Mouse (Mus musculus): ENCODE measurements around the gene Dennd4a. TPM values are rescaled to one million over a fixed set of nuclear protein-coding genes. Genes with fewer than 3 reads are reported as not detected.

The Dennd4a gene
- polyA plus RNA-seq, 1 experiment from 2014 or later = 19.7 TPM

DNA sequence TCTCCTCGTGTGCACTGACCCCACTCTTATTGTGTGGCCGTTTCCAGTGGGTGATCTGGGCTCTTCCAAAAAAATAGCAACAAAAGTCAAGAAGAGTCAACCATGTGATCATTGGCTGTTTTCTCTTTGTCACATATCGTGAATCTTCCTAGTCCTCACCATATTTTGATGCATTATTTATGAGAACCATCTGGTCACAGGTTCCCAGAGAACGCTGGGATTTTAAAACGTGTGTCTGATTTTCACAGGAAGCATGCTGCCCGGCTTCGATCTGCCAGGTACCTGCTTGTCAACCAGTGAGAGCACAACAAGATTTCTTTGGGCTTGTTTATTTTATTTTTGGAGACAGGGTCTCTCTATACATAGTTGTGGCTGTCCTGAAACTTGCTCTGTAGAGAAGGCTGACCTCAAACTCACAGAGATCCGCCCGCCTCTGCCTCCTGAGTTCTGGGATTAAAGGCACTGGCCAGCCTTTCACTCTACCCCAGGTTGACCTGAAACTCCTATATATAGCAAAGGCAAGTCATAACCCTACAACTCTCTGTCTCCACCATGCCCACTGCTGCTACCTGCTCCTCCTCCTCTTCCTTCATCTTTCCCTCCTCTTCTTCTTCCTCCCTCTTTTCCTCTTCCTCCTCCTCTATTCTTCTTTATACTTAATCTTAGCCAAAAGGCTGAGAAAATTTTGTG is 24.8 kb upstream of the Dennd4a start:
- ATAC-seq (ENCODE audit: low read depth) = no peak
- Histone ChIP-seq H3K9ac (replicated peaks; ENCODE audit: low read depth, low read length) (no peak overlapping the region), H3K4me1 (ENCODE audit: control insufficient read depth, insufficient read depth, low read length) (no peaks in the 10 kb centered on the region), H3K9me3 (ENCODE audit: control insufficient read depth, low read length) (no peaks in the 10 kb centered on the region), H3K36me3 (ENCODE audit: control insufficient read depth, insufficient read depth, low read length) (no peaks in the 10 kb centered on the region), H3K27ac (ENCODE audit: low read depth, low read length) (no peak overlapping the region), H3K4me2 (ENCODE audit: low read depth, low read length) (no peak overlapping the region), H3K4me3 (ENCODE audit: low read depth, low read length) (no peak overlapping the region), H3K27me3 (ENCODE audit: control insufficient read depth, insufficient read depth, low read length) (no peaks in the 10 kb centered on the region)
- 65% methylated on average over 9 of the region's 9 CpGs for WGBS

DNA sequence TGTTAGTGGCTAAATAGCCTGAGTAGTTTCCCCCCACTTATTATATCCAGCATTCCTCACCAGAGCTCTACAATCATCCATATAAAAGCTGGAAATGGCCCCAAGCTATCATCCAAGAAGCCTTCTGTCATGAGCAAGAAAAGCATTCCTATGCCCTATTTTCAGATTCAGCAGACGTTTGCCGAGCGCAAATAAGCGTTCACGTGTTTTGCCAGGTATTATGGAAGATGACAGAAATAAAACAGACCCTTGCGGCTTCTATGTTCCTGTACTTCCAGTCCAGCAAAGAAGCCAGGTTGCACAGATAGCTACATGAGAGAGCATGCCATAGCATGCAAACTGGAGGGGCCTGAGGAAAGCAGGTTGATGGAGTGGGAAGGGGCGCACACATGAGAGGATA is 23.1 kb upstream of the Dennd4a start:
- Histone ChIP-seq H3K4me2 (ENCODE audit: low read depth, low read length) (no peak overlapping the region), H3K27ac (ENCODE audit: low read depth, low read length) (no peak overlapping the region), H3K36me3 (ENCODE audit: control insufficient read depth, insufficient read depth, low read length) (no peaks in the 10 kb centered on the region), H3K4me3 (ENCODE audit: low read depth, low read length) (no peak overlapping the region), H3K4me1 (ENCODE audit: control insufficient read depth, insufficient read depth, low read length) (no peaks in the 10 kb centered on the region), H3K9ac (replicated peaks; ENCODE audit: low read depth, low read length) (no peak overlapping the region), H3K27me3 (ENCODE audit: control insufficient read depth, insufficient read depth, low read length) (no peaks in the 10 kb centered on the region), H3K9me3 (ENCODE audit: control insufficient read depth, low read length) (no peaks in the 10 kb centered on the region)
- no peak for ATAC-seq (ENCODE audit: low read depth)
- 94% methylated on average over 7 of the region's 7 CpGs for WGBS

DNA sequence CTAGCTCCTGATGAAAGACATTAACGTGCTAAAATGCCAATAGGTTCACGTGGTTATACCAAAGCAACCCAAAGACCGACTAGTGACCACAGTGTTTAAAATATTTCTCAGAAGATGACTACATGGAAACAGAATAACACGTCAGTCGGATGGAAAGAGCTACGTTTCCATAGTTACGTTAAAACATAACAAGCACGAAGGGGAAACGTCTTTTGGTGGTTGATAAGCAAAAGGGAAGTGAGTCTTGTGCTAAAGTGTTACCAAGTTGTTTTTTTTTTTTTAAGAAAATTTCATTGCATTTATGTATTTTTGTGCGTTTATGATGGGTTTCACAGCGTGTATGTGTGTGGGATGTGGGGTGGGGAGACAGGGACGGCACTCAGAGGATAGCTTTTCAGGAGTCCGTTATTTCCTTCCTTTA is 21.8 kb upstream of the Dennd4a start:
- H3K9me3 ChIP-seq (ENCODE audit: control insufficient read depth, low read length) = no peaks in the 10 kb centered on the region
- no peak overlapping the region for H3K27ac ChIP-seq (ENCODE audit: low read depth, low read length)
- no peaks in the 10 kb centered on the region for H3K27me3 ChIP-seq (ENCODE audit: control insufficient read depth, insufficient read depth, low read length)
- no peak for ATAC-seq (ENCODE audit: low read depth)
- no peak overlapping the region for H3K9ac ChIP-seq (replicated peaks; ENCODE audit: low read depth, low read length)
- WGBS = 81% methylated on average over 13 of the region's 13 CpGs
- no peaks in the 10 kb centered on the region for H3K36me3 ChIP-seq (ENCODE audit: control insufficient read depth, insufficient read depth, low read length)
- no peak overlapping the region for H3K4me3 ChIP-seq (ENCODE audit: low read depth, low read length)
- no peak overlapping the region for H3K4me2 ChIP-seq (ENCODE audit: low read depth, low read length)
- H3K4me1 ChIP-seq (ENCODE audit: control insufficient read depth, insufficient read depth, low read length) = no peaks in the 10 kb centered on the region

DNA sequence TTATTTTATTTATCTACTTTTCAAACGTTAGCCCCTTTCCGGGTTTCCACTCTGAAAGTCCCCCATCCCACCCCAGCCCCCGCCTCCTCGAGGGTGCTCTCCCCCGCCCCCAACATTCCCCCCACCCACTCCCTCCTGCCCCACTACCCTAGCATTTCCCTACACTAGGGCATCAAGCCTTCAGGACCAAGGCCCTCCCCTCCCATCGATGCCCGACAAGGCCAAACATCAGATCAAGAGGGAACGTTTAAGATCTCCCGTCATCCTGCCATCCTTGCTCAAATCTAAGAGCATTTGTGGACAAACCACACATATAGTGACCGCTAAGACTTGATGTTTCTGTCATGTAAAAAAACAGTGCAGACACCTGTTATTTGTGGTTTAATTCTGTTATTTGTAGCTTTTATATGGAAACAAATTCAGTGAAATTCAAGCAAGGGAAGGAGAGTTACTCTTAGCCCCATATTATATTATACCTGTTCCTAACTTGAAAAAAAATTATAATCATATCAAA is 21.2 kb upstream of the Dennd4a start:
- Histone ChIP-seq H3K4me3 (ENCODE audit: low read depth, low read length) (no peak overlapping the region), H3K4me2 (ENCODE audit: low read depth, low read length) (no peak overlapping the region), H3K9ac (replicated peaks; ENCODE audit: low read depth, low read length) (no peak overlapping the region), H3K27me3 (ENCODE audit: control insufficient read depth, insufficient read depth, low read length) (no peaks in the 10 kb centered on the region), H3K27ac (ENCODE audit: low read depth, low read length) (no peak overlapping the region), H3K9me3 (ENCODE audit: control insufficient read depth, low read length) (no peaks in the 10 kb centered on the region), H3K36me3 (ENCODE audit: control insufficient read depth, insufficient read depth, low read length) (no peaks in the 10 kb centered on the region), H3K4me1 (ENCODE audit: control insufficient read depth, insufficient read depth, low read length) (no peaks in the 10 kb centered on the region)
- WGBS = 80% methylated on average over 10 of the region's 10 CpGs
- ATAC-seq (ENCODE audit: low read depth) = no peak

DNA sequence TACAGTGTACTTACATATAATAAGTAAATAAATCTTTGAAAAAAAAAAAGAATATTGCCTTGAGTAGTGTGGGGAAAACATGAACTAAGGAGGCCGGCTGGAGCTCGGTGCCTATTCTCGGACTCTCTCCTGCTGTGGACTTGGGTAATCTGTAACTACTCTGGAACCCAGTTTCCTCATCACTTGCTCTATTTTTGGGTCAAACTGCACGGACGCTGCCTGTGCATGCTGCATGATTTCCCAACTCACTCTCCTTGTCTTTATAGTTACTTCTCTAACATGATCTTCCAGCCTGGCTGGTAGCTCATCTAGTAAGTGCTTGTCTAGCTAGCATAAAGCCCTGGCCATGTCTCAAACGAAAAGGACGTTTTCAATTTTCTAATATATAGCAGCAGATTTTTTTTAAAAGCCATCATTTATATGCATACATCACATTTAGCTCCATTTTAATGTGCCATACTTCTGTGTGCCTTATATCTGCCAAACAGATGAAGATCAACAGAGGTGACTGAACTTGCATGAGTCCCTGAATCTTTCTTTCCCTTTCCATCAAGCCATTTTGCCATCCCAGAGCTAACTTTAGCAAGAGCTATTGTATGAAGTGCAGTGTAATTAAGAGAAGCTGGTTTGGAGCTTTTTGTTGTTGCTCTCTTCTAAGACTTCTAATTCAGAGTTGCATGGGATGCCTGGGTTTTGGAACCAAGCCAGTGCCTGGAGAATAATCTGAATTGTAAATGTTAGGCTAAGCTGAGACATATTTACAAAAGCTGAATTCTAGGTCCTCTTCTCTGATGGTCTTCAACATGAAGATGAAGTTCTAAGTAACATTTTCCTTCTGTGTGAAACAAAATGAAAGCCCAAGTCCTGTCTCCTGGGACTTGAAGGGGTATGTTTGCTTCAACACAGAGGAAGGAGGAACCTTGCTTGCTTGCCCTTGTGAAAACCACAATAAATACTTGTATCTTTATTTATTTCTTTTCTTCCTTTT is 20.2 kb upstream of the Dennd4a start:
- Histone ChIP-seq H3K9ac (replicated peaks; ENCODE audit: low read depth, low read length) (no peak overlapping the region), H3K27me3 (ENCODE audit: control insufficient read depth, insufficient read depth, low read length) (no peaks in the 10 kb centered on the region), H3K27ac (ENCODE audit: low read depth, low read length) (no peak overlapping the region), H3K4me3 (ENCODE audit: low read depth, low read length) (no peak overlapping the region), H3K9me3 (ENCODE audit: control insufficient read depth, low read length) (no peaks in the 10 kb centered on the region), H3K4me1 (ENCODE audit: control insufficient read depth, insufficient read depth, low read length) (no peaks in the 10 kb centered on the region), H3K4me2 (ENCODE audit: low read depth, low read length) (no peak overlapping the region), H3K36me3 (ENCODE audit: control insufficient read depth, insufficient read depth, low read length) (no peaks in the 10 kb centered on the region)
- WGBS = 89% methylated on average over 7 of the region's 7 CpGs
- ATAC-seq (ENCODE audit: low read depth) = no peak

DNA sequence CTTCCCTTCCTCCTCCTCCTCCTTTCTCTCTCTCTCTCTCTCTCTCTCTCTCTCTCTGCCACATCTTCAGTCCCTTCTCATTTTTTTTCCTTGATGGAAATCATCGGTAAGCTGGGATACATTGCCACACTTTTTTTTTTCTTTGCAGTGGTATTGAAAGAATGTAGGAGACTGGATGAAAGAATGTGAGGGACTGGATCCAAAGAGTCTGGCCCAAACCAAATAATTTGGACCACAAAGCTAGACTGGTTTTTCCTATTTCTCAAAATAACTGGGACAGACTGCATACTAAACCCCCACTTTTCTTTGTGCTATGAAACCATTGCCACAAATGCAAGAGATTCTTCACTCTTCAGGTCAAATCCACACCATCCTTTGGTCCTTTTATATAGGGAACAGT is 19.5 kb upstream of the Dennd4a start:
- H3K27me3 ChIP-seq (ENCODE audit: control insufficient read depth, insufficient read depth, low read length) = no peaks in the 10 kb centered on the region
- no peak overlapping the region for H3K9ac ChIP-seq (replicated peaks; ENCODE audit: low read depth, low read length)
- no peak overlapping the region for H3K4me2 ChIP-seq (ENCODE audit: low read depth, low read length)
- H3K4me3 ChIP-seq (ENCODE audit: low read depth, low read length) = no peak overlapping the region
- ATAC-seq (ENCODE audit: low read depth) = no peak
- no peaks in the 10 kb centered on the region for H3K9me3 ChIP-seq (ENCODE audit: control insufficient read depth, low read length)
- 91% methylated on average over 1 of the region's 1 CpGs for WGBS
- no peaks in the 10 kb centered on the region for H3K36me3 ChIP-seq (ENCODE audit: control insufficient read depth, insufficient read depth, low read length)
- H3K27ac ChIP-seq (ENCODE audit: low read depth, low read length) = no peak overlapping the region
- no peaks in the 10 kb centered on the region for H3K4me1 ChIP-seq (ENCODE audit: control insufficient read depth, insufficient read depth, low read length)

DNA sequence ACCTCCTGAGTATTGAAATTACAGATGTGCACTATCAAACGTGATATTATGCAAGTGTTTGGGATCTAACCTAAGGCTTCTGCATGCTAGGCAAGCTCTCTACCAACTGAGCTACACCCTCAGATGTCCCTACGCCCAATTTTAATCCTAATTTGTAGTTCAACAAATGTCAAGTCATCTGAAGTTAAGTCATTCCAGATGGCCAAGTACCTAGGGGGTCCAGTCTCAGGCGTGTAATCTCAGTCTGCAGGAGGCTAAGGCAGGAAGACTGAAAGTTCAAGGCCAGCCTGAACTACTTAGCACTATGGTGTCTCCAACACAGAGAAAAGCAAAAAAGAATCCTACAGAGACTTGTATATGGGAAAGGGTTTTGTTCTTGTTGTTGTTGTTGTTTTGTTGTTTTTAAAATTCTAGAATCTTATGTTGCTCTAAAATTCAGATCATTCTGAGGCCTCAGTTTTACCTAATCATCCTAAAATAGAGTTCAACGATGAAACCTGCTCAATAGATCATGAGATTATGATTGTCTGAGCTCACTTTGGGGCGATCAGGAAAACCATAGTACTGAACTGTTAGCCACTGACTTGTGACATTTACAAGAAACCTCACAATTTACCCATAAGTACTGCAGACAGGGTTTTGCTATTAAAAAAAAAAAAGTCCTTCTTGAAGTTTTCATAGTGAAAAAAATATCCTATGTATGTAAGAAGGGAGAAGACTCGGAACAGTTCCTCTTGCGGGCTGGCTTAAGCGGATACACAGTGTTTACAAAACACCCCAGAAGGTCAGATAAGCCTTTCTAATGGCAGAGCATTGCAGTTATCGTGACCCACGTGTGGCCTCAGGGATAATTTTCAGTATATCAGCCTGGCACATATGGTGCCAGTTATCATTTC is 18.5 kb upstream of the Dennd4a start:
- H3K27ac ChIP-seq (ENCODE audit: low read depth, low read length) = no peak overlapping the region
- no peak overlapping the region for H3K9ac ChIP-seq (replicated peaks; ENCODE audit: low read depth, low read length)
- no peaks in the 10 kb centered on the region for H3K4me1 ChIP-seq (ENCODE audit: control insufficient read depth, insufficient read depth, low read length)
- H3K36me3 ChIP-seq (ENCODE audit: control insufficient read depth, insufficient read depth, low read length) = no peaks in the 10 kb centered on the region
- WGBS = 82% methylated on average over 10 of the region's 10 CpGs
- H3K4me3 ChIP-seq (ENCODE audit: low read depth, low read length) = no peak overlapping the region
- no peaks in the 10 kb centered on the region for H3K27me3 ChIP-seq (ENCODE audit: control insufficient read depth, insufficient read depth, low read length)
- no peaks in the 10 kb centered on the region for H3K9me3 ChIP-seq (ENCODE audit: control insufficient read depth, low read length)
- H3K4me2 ChIP-seq (ENCODE audit: low read depth, low read length) = no peak overlapping the region
- no peak for ATAC-seq (ENCODE audit: low read depth)

DNA sequence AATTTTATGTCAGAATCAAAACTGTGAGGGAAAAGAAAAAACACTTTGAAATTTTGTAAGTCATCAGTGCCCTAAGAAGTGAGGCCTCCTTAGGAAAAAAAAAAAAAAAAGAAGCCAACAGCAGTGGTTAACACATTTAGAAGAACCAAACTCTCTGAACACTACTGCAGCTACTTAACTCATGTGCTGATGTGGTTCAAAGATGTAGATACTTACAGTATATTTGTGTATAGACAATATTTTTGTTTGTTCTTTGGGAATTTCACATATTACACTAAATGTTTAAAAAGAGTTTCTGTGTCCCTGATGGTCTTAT is 17.9 kb upstream of the Dennd4a start:
- H3K27ac ChIP-seq (ENCODE audit: low read depth, low read length) = no peak overlapping the region
- no peak overlapping the region for H3K4me3 ChIP-seq (ENCODE audit: low read depth, low read length)
- no peaks in the 10 kb centered on the region for H3K9me3 ChIP-seq (ENCODE audit: control insufficient read depth, low read length)
- H3K9ac ChIP-seq (replicated peaks; ENCODE audit: low read depth, low read length) = no peak overlapping the region
- H3K4me2 ChIP-seq (ENCODE audit: low read depth, low read length) = no peak overlapping the region
- ATAC-seq (ENCODE audit: low read depth) = no peak
- no peaks in the 10 kb centered on the region for H3K4me1 ChIP-seq (ENCODE audit: control insufficient read depth, insufficient read depth, low read length)
- no peaks in the 10 kb centered on the region for H3K27me3 ChIP-seq (ENCODE audit: control insufficient read depth, insufficient read depth, low read length)
- H3K36me3 ChIP-seq (ENCODE audit: control insufficient read depth, insufficient read depth, low read length) = no peaks in the 10 kb centered on the region

Data from neural tube, embryonic 14.5 days (tissue).